Mouse (Mus musculus) kidney, embryonic 14.5 days (tissue): Measurements from ENCODE around the gene Polr3g. TPM values are rescaled to one million over a fixed set of nuclear protein-coding genes. Genes with fewer than 3 reads are reported as not detected.
"Not testable (repeated sequence)": the region's sequence is repeated elsewhere in the genome, so short reads cannot be mapped to it uniquely, and the experiment has no call there.

Experiments used
- ATAC-seq: fragments of 200-750 bp; cut with Nextera tagmentation; 2 replicates; pipeline ENCODE4 v1.8.0; 2017; ENCODE audit warnings: moderate number of reproducible peaks, mild to moderate bottlenecking, moderate TSS enrichment, moderate library complexity; ENCODE audit not compliant: low FRiP score, low TSS enrichment
- H3K27ac ChIP-seq: fragments of 300-500 bp; sonication (generic); 2 replicates; pipeline ENCODE4 v1.5.1; 2014; ENCODE audit warnings: low read depth, mild to moderate bottlenecking, low read length, moderate library complexity, mixed read lengths
- H3K27me3 ChIP-seq: fragments of 300-500 bp; sonication (generic); 2 replicates; pipeline ENCODE4 v1.6.1; 2014; ENCODE audit warnings: mild to moderate bottlenecking, low read length; ENCODE audit not compliant: control insufficient read depth, insufficient read depth
- H3K36me3 ChIP-seq: fragments of 300-500 bp; sonication (generic); 2 replicates; pipeline ENCODE4 v1.6.1; 2014; ENCODE audit warnings: low read length, mixed read lengths; ENCODE audit not compliant: control insufficient read depth, insufficient read depth
- H3K4me1 ChIP-seq: fragments of 300-500 bp; sonication (generic); 2 replicates; pipeline ENCODE4 v1.6.1; 2014; ENCODE audit warnings: low read length, mixed read lengths; ENCODE audit not compliant: control insufficient read depth, insufficient read depth
- H3K4me2 ChIP-seq: fragments of 300-500 bp; sonication (generic); replicated peaks from 2 replicates; pipeline ENCODE4 v1.6.1; 2014; ENCODE audit warnings: low read depth, mild to moderate bottlenecking, low read length
- H3K4me3 ChIP-seq: fragments of 300-500 bp; sonication (generic); 2 replicates; pipeline ENCODE4 v1.5.1; 2014; ENCODE audit warnings: mild to moderate bottlenecking, low read length
- H3K9ac ChIP-seq: fragments of 300-500 bp; sonication (generic); 2 replicates; pipeline ENCODE4 v1.6.1; 2014; ENCODE audit warnings: low read depth, mild to moderate bottlenecking, low read length, moderate library complexity
- H3K9me3 ChIP-seq: fragments of 300-500 bp; sonication (generic); 2 replicates; pipeline ENCODE4 v1.6.1; 2016; ENCODE audit warnings: low read length; ENCODE audit not compliant: control insufficient read depth
- WGBS: fragments of 180-500 bp; shearing (Covaris S2); extraction: QIAGEN DNeasy Blood & Tissue Kit; methylation state at CpG from one replicate; pipeline ENCODE4 v1.1.7; 2014; 5-methylcytosine and 5-hydroxymethylcytosine counted together
- polyA plus RNA-seq: library from polyadenylated mRNA; unstranded; fragments of >200 nt; fragmentation: Nextera tagmentation; extraction: Ambion mirVana; gene quantifications from 2 replicates; pipeline ENCODE4 v1.2.1, GENCODE M21; 2014

The Polr3g gene
- polyA plus RNA-seq, 1 experiment from 2014 or later: 15.0 TPM

DNA sequence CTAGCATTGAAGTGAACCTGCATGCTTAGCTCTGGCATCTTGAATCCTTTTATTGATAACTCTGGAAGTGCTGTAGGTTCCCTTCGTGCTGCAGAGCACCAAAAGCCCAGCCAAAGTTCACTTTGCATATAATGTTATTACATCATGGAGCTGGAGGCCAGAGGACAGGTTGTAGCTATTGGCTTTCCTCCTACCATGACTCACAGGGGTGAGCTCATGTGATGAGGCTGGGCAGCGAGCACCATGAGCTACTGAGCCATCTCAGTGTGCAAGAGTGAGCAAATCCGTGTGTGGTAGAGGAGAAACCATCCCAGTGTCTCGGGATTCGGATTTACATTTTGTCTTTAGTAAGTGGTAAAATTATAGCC is 46.5 kb downstream of the Polr3g start:
- H3K27ac ChIP-seq: no peak overlapping the region
- no peak overlapping the region for H3K4me2 ChIP-seq
- H3K9me3 ChIP-seq: no peaks in the 10 kb centered on the region
- no peak for ATAC-seq
- no peak overlapping the region for H3K4me3 ChIP-seq
- no peaks in the 10 kb centered on the region for H3K27me3 ChIP-seq
- H3K36me3 ChIP-seq: peaks cover 43% of the 10 kb centered on the region
- 89% methylated on average over 5 of the region's 5 CpGs for WGBS
- no peaks in the 10 kb centered on the region for H3K4me1 ChIP-seq
- H3K9ac ChIP-seq: no peak overlapping the region

DNA sequence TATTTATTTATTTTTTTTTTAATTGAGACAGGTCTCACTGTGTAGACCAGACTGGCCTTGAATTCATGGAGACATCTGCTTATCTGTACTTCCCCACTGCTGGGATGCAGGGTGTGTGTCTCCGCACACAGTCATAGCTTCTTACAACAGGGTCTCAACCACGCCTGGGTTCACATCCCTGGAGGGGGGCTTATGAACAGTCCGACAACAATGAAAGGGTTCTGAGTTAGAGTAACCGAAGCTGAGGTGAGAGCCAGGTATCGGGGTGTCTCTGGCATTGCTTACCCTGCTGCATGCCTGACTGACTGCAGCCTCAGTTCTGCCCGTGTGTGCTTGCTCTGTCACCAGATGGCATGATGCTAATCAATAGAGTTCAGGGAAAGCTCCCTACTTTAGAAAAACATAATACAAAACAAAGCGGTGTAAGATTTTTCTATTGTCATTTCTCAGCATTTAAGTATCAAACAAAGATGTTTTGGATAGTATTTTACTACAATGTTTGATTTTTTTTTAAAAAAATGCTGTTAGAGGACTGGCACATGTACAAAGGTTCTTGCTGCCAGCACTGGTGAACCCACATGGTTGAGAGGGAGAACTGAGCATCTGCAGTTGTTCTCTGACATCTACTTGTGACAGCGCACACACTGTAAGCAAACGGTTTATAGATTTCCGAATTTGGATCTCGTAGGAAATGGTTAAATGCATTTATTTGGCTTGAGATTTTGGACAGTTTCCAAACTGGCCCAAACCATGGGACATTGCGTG is 47.1 kb downstream of the Polr3g start:
- 88% methylated on average over 12 of the region's 12 CpGs for WGBS
- no peak for ATAC-seq
- H3K27ac ChIP-seq: no peak overlapping the region
- peaks cover 3% of the 10 kb centered on the region for H3K4me1 ChIP-seq
- H3K4me3 ChIP-seq: no peak overlapping the region
- H3K4me2 ChIP-seq: no peak overlapping the region
- H3K9me3 ChIP-seq: no peaks in the 10 kb centered on the region
- H3K27me3 ChIP-seq: no peaks in the 10 kb centered on the region
- H3K36me3 ChIP-seq: peaks cover 38% of the 10 kb centered on the region
- H3K9ac ChIP-seq: no peak overlapping the region

DNA sequence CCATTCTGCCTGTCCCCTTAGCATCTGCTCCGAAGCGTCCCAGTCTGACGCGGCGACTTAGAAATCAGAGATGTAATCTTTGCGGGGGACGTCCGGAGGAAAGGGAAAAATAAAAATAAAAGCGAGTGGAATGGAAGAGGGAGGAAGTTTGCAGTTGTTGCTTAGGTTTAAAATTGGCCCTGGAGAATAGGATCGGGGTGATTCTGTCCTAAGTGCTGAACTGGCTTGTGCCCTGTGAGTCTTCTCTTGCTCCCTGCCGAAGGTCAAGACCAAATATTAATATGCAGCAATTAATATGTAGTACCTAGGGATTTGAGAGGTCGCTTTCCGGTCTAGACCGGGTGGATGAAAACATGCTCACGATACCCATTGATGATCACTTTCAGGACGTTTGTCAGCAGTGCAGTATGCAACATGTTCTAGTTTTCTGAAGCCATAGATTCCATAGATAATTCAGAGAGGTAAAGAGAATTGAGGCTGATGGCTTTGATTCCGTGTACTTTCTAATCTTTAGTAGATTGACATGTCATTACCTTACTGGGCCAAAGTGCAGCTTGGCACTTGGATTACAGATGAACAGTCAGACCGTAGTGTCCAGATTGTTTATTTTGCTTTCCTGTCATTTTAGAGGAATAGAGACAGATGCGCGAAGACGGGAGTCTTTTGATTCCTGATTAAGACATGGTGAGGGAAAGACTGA is 52.6 kb downstream of the Polr3g start:
- Histone ChIP-seq H3K27me3 (no peaks in the 10 kb centered on the region), H3K27ac (peak overlapping the region; percentile 25; the same call in 1 of the 2 replicates), H3K9me3 (no peaks in the 10 kb centered on the region), H3K36me3 (no peaks in the 10 kb centered on the region), H3K4me3 (peak overlapping the region; percentile 48), H3K4me1 (peaks cover 10% of the 10 kb centered on the region), H3K9ac (peak overlapping the region; percentile 58), H3K4me2 (peak overlapping the region; percentile 62)
- WGBS: 11% methylated on average over 21 of the region's 21 CpGs
- ATAC-seq: 0 out of 2 replicates have a peak, but pooled peaks have one; percentile 0

DNA sequence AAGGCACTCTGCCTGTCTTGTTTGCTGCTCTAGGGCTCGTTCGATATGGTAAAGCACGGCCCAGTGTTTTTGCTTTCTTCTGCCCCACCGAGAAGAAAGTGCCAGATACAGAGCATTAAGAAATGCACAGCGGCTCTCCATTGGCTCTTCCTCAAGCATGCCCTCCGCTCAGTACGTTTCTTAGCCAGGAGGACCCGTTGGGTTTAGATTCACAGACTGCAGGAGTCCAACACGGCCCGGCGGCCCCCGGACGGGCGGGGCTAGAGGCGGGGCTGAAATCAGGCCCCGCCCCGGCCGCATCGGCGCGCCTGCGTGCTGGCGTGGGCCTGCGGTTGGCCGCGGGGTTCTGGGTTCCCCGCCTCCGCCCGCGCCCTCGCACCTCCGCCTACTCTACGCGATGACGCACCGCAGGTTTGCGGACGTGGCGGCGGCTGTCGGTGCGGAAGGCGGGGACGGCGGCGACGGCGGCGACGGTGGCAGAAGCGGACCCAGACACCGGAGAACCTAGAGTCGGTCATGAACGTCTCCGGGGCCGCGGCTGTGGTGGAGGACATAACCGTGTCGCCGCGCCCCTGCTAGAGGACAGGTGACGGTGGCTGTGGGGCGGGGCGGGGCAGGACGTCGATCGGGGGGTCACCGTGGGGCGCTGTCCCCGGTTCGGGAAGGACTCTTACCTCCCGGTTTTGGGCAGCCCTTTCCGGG is 53.3 kb downstream of the Polr3g start, which contains the start of gene Lysmd3:
Gene Lysmd3, plus strand, starts transcription at position 313 of the 702 bp plus-strand sequence.
- no peaks in the 10 kb centered on the region for H3K27me3 ChIP-seq
- ATAC-seq: peak; percentile 100
- no peaks in the 10 kb centered on the region for H3K9me3 ChIP-seq
- H3K4me3 ChIP-seq: peak within 1 kb of the TSS; percentile 48
- no peaks in the 10 kb centered on the region for H3K36me3 ChIP-seq
- peak within 1 kb of the TSS; percentile 80 for H3K27ac ChIP-seq
- peak within 1 kb of the TSS; percentile 62 for H3K4me2 ChIP-seq
- WGBS: under 1% methylated on average over 70 of the region's 73 CpGs
- H3K4me1 ChIP-seq: peaks cover 10% of the 10 kb centered on the region
- peak within 1 kb of the TSS; percentile 58 for H3K9ac ChIP-seq

DNA sequence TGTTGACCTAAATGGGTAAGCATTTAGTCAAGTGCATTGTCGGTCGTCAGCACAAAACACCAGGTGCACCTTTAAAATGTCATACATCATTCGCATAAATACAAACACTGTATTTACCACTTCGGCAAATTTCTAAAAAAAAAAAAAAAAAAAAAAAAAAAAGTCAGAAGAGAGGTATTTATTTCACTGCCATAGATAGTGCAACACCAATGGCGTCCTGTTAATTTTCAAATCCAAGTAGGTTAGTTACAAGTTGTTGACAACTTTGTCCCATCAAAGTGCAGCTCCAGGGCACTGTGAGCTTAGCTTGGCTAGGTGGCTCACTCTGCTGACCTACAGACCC is 53.8 kb downstream of the Polr3g start:
- no peaks in the 10 kb centered on the region for H3K27me3 ChIP-seq
- WGBS: 23% methylated on average over 5 of the region's 5 CpGs
- peak overlapping the region; percentile 62 for H3K4me2 ChIP-seq
- no peaks in the 10 kb centered on the region for H3K36me3 ChIP-seq
- peak overlapping the region; percentile 48 for H3K4me3 ChIP-seq
- no peaks in the 10 kb centered on the region for H3K9me3 ChIP-seq
- peak overlapping the region; percentile 58; the same call in 1 of the 2 replicates for H3K9ac ChIP-seq
- peaks cover 10% of the 10 kb centered on the region for H3K4me1 ChIP-seq
- H3K27ac ChIP-seq: peak overlapping the region; percentile 80
- ATAC-seq: no peak

DNA sequence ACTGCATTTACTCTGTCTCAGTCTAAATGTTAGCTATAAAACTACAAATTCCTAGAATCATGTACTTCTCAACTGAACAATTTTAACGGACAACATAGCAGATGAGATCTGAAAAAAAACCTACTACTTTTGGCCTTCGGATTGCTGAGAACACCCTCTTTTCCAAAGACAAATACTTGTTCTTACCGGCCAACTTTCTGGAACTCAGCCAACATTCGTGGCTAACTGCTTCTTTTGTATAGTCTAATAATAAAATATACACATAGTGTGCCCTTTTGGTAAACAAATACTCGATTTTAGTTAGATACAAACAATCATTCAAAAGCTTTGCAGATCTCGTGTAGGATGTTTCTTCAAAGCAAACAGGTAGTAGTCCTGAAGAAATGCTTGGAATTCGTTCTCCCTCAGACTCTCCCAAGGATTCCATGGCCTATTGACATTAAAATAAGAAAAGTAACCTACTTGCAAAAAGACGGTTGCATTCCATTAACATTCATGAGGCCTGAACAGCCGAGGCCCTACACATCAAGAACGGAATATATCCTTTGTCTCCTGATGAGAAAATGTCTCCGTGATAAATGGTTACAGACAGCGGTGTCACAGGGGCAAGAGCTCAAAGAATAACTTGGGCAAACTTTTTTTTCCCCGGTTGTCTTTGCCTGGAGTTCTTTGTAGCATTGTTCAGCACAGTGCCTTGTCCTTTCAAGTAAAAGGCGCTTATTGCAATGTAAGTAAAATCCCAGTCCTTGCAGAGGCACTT is 54.5 kb downstream of the Polr3g start:
- Histone ChIP-seq H3K36me3 (no peaks in the 10 kb centered on the region), H3K9ac (no peak overlapping the region), H3K27me3 (no peaks in the 10 kb centered on the region), H3K4me2 (peak overlapping the region; percentile 62; the same call in 1 of the 2 replicates), H3K9me3 (no peaks in the 10 kb centered on the region), H3K27ac (no peak overlapping the region), H3K4me1 (peaks cover 10% of the 10 kb centered on the region), H3K4me3 (no peak overlapping the region)
- no peak for ATAC-seq
- 34% methylated on average over 14 of the region's 14 CpGs for WGBS

DNA sequence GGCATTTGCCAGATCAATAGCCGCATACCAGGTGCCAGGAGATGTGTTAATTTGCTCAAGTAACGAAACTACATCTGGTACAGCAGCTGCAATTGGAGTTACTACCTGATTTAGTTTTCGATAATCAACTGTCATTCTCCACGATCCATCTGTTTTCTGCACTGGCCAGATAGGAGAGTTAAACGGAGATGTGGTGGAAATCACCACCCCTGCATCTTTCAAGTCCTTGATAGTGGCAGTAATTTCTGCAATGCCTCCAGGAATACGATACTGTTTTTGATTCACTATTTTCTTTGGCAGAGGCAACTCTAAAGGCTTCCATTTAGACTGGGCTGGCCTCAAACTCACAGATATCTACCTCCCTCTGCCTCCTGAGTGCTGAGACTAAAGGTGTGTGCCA is 60.4 kb downstream of the Polr3g start:
- H3K4me2 ChIP-seq, H3K27ac ChIP-seq, H3K36me3 ChIP-seq, H3K4me3 ChIP-seq, H3K9me3 ChIP-seq, H3K27me3 ChIP-seq, ATAC-seq, H3K4me1 ChIP-seq, H3K9ac ChIP-seq: not testable (repeated sequence)
- 82% methylated on average over 5 of the region's 6 CpGs for WGBS

DNA sequence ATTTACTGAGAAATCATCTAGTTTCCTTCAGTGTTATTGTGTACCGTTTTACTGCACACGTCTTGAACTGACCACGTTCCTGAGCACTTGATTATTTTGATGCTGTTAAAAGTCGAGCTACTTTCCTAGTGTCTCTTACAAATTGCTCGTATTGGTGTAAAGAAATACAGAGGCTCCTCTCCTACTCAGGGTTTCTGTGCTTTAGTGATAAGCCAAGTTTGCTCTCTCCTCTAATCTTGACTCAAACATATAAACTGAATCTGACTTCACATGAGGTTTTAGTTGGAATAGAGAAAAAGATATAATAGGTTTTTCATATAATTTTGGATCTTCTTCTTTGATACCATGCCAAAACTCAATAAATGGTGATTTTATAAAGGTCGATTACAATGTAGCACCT is 64.5 kb downstream of the Polr3g start:
- 81% methylated on average over 6 of the region's 6 CpGs for WGBS
- no peaks in the 10 kb centered on the region for H3K27me3 ChIP-seq
- H3K27ac ChIP-seq: no peak overlapping the region
- H3K4me2 ChIP-seq: no peak overlapping the region
- no peak for ATAC-seq
- H3K4me3 ChIP-seq: no peak overlapping the region
- H3K36me3 ChIP-seq: no peaks in the 10 kb centered on the region
- H3K9ac ChIP-seq: no peak overlapping the region
- no peaks in the 10 kb centered on the region for H3K9me3 ChIP-seq
- H3K4me1 ChIP-seq: no peaks in the 10 kb centered on the region
